Mouse (Mus musculus) midbrain, embryonic 11.5 days (tissue): ENCODE data around the gene Cobll1. TPM values are rescaled to one million over a fixed set of nuclear protein-coding genes. Genes with fewer than 3 reads are reported as not detected.

Experiments
- ATAC-seq: fragments of 200-750 bp; cut with Nextera tagmentation; 2 replicates; pipeline ENCODE4 v1.8.0; 2017; ENCODE audit warnings: moderate TSS enrichment, moderate library complexity; ENCODE audit not compliant: low FRiP score
- DNase-seq: peaks from one replicate; pipeline ENCODE4 v3.0.0; 2015; ENCODE audit warnings: low spot score; ENCODE audit errors: missing footprints
- H3K27ac ChIP-seq: fragments of 300-500 bp; sonication (generic); 2 replicates; pipeline ENCODE4 v1.5.1; 2014; ENCODE audit warnings: low read depth, low read length
- H3K27me3 ChIP-seq: fragments of 300-500 bp; sonication (generic); 2 replicates; pipeline ENCODE4 v1.6.1; 2014; ENCODE audit warnings: mild to moderate bottlenecking, low read length, moderate library complexity, mixed read lengths; ENCODE audit not compliant: control insufficient read depth, insufficient read depth
- H3K36me3 ChIP-seq: fragments of 300-500 bp; sonication (generic); 2 replicates; pipeline ENCODE4 v1.6.1; 2014; ENCODE audit warnings: mild to moderate bottlenecking, low read length, moderate library complexity, mixed read lengths; ENCODE audit not compliant: control insufficient read depth, insufficient read depth
- H3K4me1 ChIP-seq: fragments of 300-500 bp; sonication (generic); 2 replicates; pipeline ENCODE4 v1.6.1; 2014; ENCODE audit warnings: low read length; ENCODE audit not compliant: control insufficient read depth, insufficient read depth
- H3K4me2 ChIP-seq: fragments of 300-500 bp; sonication (generic); 2 replicates; pipeline ENCODE4 v1.6.1; 2014; ENCODE audit warnings: mild to moderate bottlenecking, moderate library complexity
- H3K4me3 ChIP-seq: fragments of 300-500 bp; sonication (generic); 2 replicates; pipeline ENCODE4 v1.5.1; 2014; ENCODE audit warnings: low read depth, low read length
- H3K9ac ChIP-seq: fragments of 300-500 bp; sonication (generic); 2 replicates; pipeline ENCODE4 v1.6.1; 2014; ENCODE audit warnings: low read length
- H3K9me3 ChIP-seq: fragments of 300-500 bp; sonication (generic); 2 replicates; pipeline ENCODE4 v1.6.1; 2016; ENCODE audit warnings: low read length; ENCODE audit not compliant: control insufficient read depth
- WGBS: fragments of 180-500 bp; shearing (Covaris S2); extraction: QIAGEN DNeasy Blood & Tissue Kit; methylation state at CpG from one replicate; pipeline ENCODE4 v1.1.7; 2014; 5-methylcytosine and 5-hydroxymethylcytosine counted together
- polyA plus RNA-seq: library from polyadenylated mRNA; unstranded; fragments of >200 nt; fragmentation: Nextera tagmentation; extraction: Ambion mirVana; gene quantifications from 2 replicates; pipeline ENCODE4 v1.2.1, GENCODE M21; 2014

Cobll1 gene
- polyA plus RNA-seq, 1 experiment from 2014 or later: 2.0 TPM

GRCm38 (mm10) chr2:65126141-65126783 lies 112.9 kb downstream of the Cobll1 start:
- Histone ChIP-seq H3K9ac (no peak overlapping the region), H3K36me3 (no peaks in the 10 kb centered on the region), H3K4me3 (no peak overlapping the region), H3K27me3 (no peaks in the 10 kb centered on the region), H3K27ac (no peak overlapping the region), H3K4me2 (no peak overlapping the region), H3K4me1 (peaks cover 2% of the 10 kb centered on the region; the same call in 1 of the 2 replicates), H3K9me3 (no peaks in the 10 kb centered on the region)
- 63% methylated on average over 12 of the region's 12 CpGs for WGBS
- no peak for ATAC-seq
- peak; percentile 78 for DNase-seq

- DNase-seq (peak; percentile 21), ATAC-seq (no peak)
- WGBS: 74% methylated on average over 3 of the region's 3 CpGs
- Histone ChIP-seq H3K9me3 (no peaks in the 10 kb centered on the region), H3K36me3 (no peaks in the 10 kb centered on the region), H3K27me3 (no peaks in the 10 kb centered on the region), H3K9ac (no peak overlapping the region), H3K4me3 (no peak overlapping the region), H3K27ac (no peak overlapping the region), H3K4me1 (peaks cover 2% of the 10 kb centered on the region; the same call in 1 of the 2 replicates), H3K4me2 (no peak overlapping the region)
These were observed 115.5 kb downstream of the Cobll1 start for GRCm38 (mm10) chr2:65123702-65124101.

GRCm38 (mm10) chr2:65121435-65121834 lies 117.8 kb downstream of the Cobll1 start:
- 6% methylated on average over 1 of the region's 1 CpGs for WGBS
- Histone ChIP-seq H3K27ac (no peak overlapping the region), H3K27me3 (no peaks in the 10 kb centered on the region), H3K36me3 (no peaks in the 10 kb centered on the region), H3K9ac (no peak overlapping the region), H3K4me3 (no peak overlapping the region), H3K4me2 (no peak overlapping the region), H3K9me3 (no peaks in the 10 kb centered on the region), H3K4me1 (peaks cover 2% of the 10 kb centered on the region; the same call in 1 of the 2 replicates)
- ATAC-seq (no peak), DNase-seq (no peak)

- Histone ChIP-seq H3K9ac (no peak overlapping the region), H3K27me3 (no peaks in the 10 kb centered on the region), H3K9me3 (no peaks in the 10 kb centered on the region), H3K4me1 (no peaks in the 10 kb centered on the region), H3K27ac (no peak overlapping the region), H3K4me2 (no peak overlapping the region), H3K36me3 (no peaks in the 10 kb centered on the region), H3K4me3 (no peak overlapping the region)
- DNase-seq (no peak), ATAC-seq (no peak)
- 76% methylated on average over 3 of the region's 3 CpGs for WGBS
These were observed 118.2 kb downstream of the Cobll1 start for GRCm38 (mm10) chr2:65121012-65121411.

GRCm38 (mm10) chr2:65120112-65120511 lies 119.1 kb downstream of the Cobll1 start:
- Histone ChIP-seq H3K9me3 (no peaks in the 10 kb centered on the region), H3K4me1 (no peaks in the 10 kb centered on the region), H3K9ac (no peak overlapping the region), H3K4me2 (no peak overlapping the region), H3K27ac (no peak overlapping the region), H3K27me3 (no peaks in the 10 kb centered on the region), H3K36me3 (no peaks in the 10 kb centered on the region), H3K4me3 (no peak overlapping the region)
- ATAC-seq: no peak
- DNase-seq: no peak
- 80% methylated on average over 2 of the region's 2 CpGs for WGBS

- 84% methylated on average over 8 of the region's 8 CpGs for WGBS
These were observed 119.5 kb downstream of the Cobll1 start for GRCm38 (mm10) chr2:65119667-65120066.

GRCm38 (mm10) chr2:65119076-65119475 lies 120.1 kb downstream of the Cobll1 start:
- DNase-seq: no peak
- H3K4me2 ChIP-seq: no peak overlapping the region
- no peak overlapping the region for H3K4me3 ChIP-seq
- WGBS: 92% methylated on average over 2 of the region's 2 CpGs
- no peak overlapping the region for H3K9ac ChIP-seq
- no peaks in the 10 kb centered on the region for H3K27me3 ChIP-seq
- H3K36me3 ChIP-seq: no peaks in the 10 kb centered on the region
- no peak overlapping the region for H3K27ac ChIP-seq
- H3K9me3 ChIP-seq: no peaks in the 10 kb centered on the region
- H3K4me1 ChIP-seq: no peaks in the 10 kb centered on the region
- ATAC-seq: no peak

More at GRCm38 (mm10) chr2:65119667-65120066, 119.5 kb downstream of the Cobll1 start:
- no peaks in the 10 kb centered on the region for H3K36me3 ChIP-seq
- no peaks in the 10 kb centered on the region for H3K27me3 ChIP-seq
- H3K9me3 ChIP-seq: no peaks in the 10 kb centered on the region
- H3K9ac ChIP-seq: no peak overlapping the region
- no peak overlapping the region for H3K4me3 ChIP-seq
- H3K4me2 ChIP-seq: no peak overlapping the region
- H3K4me1 ChIP-seq: no peaks in the 10 kb centered on the region
- no peak overlapping the region for H3K27ac ChIP-seq
- no peak for ATAC-seq
- no peak for DNase-seq

- no peaks in the 10 kb centered on the region for H3K36me3 ChIP-seq
- DNase-seq: no peak
- H3K27ac ChIP-seq: no peak overlapping the region
- WGBS: 88% methylated on average over 2 of the region's 2 CpGs
- H3K4me1 ChIP-seq: no peaks in the 10 kb centered on the region
- H3K4me2 ChIP-seq: no peak overlapping the region
- no peaks in the 10 kb centered on the region for H3K9me3 ChIP-seq
- H3K9ac ChIP-seq: no peak overlapping the region
- no peak overlapping the region for H3K4me3 ChIP-seq
- no peaks in the 10 kb centered on the region for H3K27me3 ChIP-seq
- no peak for ATAC-seq
These were observed 121.3 kb downstream of the Cobll1 start for GRCm38 (mm10) chr2:65117859-65118258.

GRCm38 (mm10) chr2:65116428-65117125 lies 122.6 kb downstream of the Cobll1 start:
- DNase-seq (peak; percentile 26), ATAC-seq (no peak)
- Histone ChIP-seq H3K4me1 (no peaks in the 10 kb centered on the region), H3K27me3 (no peaks in the 10 kb centered on the region), H3K9me3 (no peaks in the 10 kb centered on the region), H3K9ac (no peak overlapping the region), H3K4me3 (no peak overlapping the region), H3K36me3 (no peaks in the 10 kb centered on the region), H3K4me2 (no peak overlapping the region), H3K27ac (no peak overlapping the region)
- 88% methylated on average over 2 of the region's 2 CpGs for WGBS
